13 mouse cellular contexts compared by ENCODE assay signal in genomic region chr1:193419168-193419567, GRCm38 (mm10). TPM values are rescaled to one million over a fixed set of nuclear protein-coding genes. Genes with fewer than 3 reads are reported as not detected.
DNase-seq lines count a peak whose midpoint lies in the region; ATAC-seq and TF ChIP-seq lines count a peak whose summit lies in the region.
"Had no signal": no experiment of that assay in that cellular context is flagged by ENCODE, and none has a peak within 500 bp of the region (broad histone marks: within the 10 kb centered on the region; RNA-seq: fewer than 3 reads in every experiment).

No protein-coding gene starts in this region.

- peak overlapping the region; percentile 35; the same call in 1 of the 2 replicates for H3K27ac ChIP-seq in kidney, embryonic 16.5 days (ENCODE audit: low read length)
- H3K27ac ChIP-seq in limb, embryonic 11.5 days (replicated peaks; ENCODE audit: low read depth, low read length): 0 out of 2 replicates have a peak overlapping the region, but pooled peaks have one; percentile 12
- H3K27ac ChIP-seq in liver, embryonic 11.5 days (ENCODE audit: low read depth, low read length): no peak overlapping the region
- H3K27ac ChIP-seq: neural tube, embryonic 13.5 days had no signal

- 0% methylated on average over 2 of the region's 2 CpGs for WGBS in kidney, embryonic 16.5 days
- WGBS in limb, embryonic 11.5 days: 2% methylated on average over 2 of the region's 2 CpGs
- 14% methylated on average over 2 of the region's 2 CpGs for WGBS in liver, embryonic 11.5 days

- DNase-seq in kidney, adult 9 months: no peak
- peak; percentile 46 for DNase-seq in brain, embryonic 14.5 days (ENCODE audit: low read depth)
- DNase-seq in embryo, embryonic 11 days: peak; percentile 65
- peak; percentile 37 for DNase-seq in limb, embryonic 11.5 days (ENCODE audit: low spot score)
- DNase-seq in liver, embryonic 11.5 days (ENCODE audit: low spot score): no peak
- no peak for DNase-seq in right cerebral cortex, postnatal 14 days
- DNase-seq: cerebellum, postnatal 14 days; gastrocnemius, postnatal 25 days; kidney, adult 18-20 months; lung, postnatal 4 days; thymus, adult 18-20 months had no signal

- peaks cover 26% of the 10 kb centered on the region for H3K4me1 ChIP-seq in kidney, embryonic 16.5 days (ENCODE audit: insufficient read depth, low read length)
- peaks cover 9% of the 10 kb centered on the region; the same call in 1 of the 2 replicates for H3K4me1 ChIP-seq in limb, embryonic 11.5 days (ENCODE audit: control insufficient read depth, insufficient read depth, low read length)
- H3K4me1 ChIP-seq in liver, embryonic 11.5 days (replicated peaks; ENCODE audit: control insufficient read depth, insufficient read depth, low read length): peaks cover 8% of the 10 kb centered on the region

- H3K9ac ChIP-seq in kidney, embryonic 16.5 days (replicated peaks; ENCODE audit: low read length): peak overlapping the region; percentile 39; the same call in 1 of the 2 replicates
- no peak overlapping the region for H3K9ac ChIP-seq in limb, embryonic 11.5 days (ENCODE audit: low read length)
- no peak overlapping the region for H3K9ac ChIP-seq in liver, embryonic 11.5 days (ENCODE audit: low read depth, low read length)
- H3K9ac ChIP-seq: neural tube, embryonic 13.5 days had no signal

- no peaks in the 10 kb centered on the region for H3K36me3 ChIP-seq in kidney, embryonic 16.5 days (ENCODE audit: insufficient read depth, low read length)
- no peaks in the 10 kb centered on the region for H3K36me3 ChIP-seq in limb, embryonic 11.5 days (ENCODE audit: control insufficient read depth, insufficient read depth, low read length)
- no peaks in the 10 kb centered on the region for H3K36me3 ChIP-seq in liver, embryonic 11.5 days (ENCODE audit: control insufficient read depth, insufficient read depth, low read length)
- H3K36me3 ChIP-seq: neural tube, embryonic 13.5 days had no signal

- no peaks in the 10 kb centered on the region for H3K27me3 ChIP-seq in kidney, embryonic 16.5 days (ENCODE audit: insufficient read depth, low read length)
- H3K27me3 ChIP-seq in limb, embryonic 11.5 days (ENCODE audit: control insufficient read depth, insufficient read depth, low read length): no peaks in the 10 kb centered on the region
- no peaks in the 10 kb centered on the region; the same call in 1 of the 2 replicates for H3K27me3 ChIP-seq in liver, embryonic 11.5 days (replicated peaks; ENCODE audit: control insufficient read depth, insufficient read depth, low read length)

- no peak for TF ChIP-seq POLR2A in brain, embryonic 14.5 days (IDR thresholded peaks at IDR 0.05; ENCODE audit: borderline replicate concordance, extremely low read depth, insufficient read depth, insufficient read length, poor library complexity, severe bottlenecking)

- TF ChIP-seq CTCF in brain, embryonic 14.5 days (IDR thresholded peaks at IDR 0.05; ENCODE audit: borderline replicate concordance, extremely low read depth, insufficient read depth, insufficient read length): no peak

- no peak overlapping the region for H3K4me3 ChIP-seq in kidney, embryonic 16.5 days (ENCODE audit: low read length)
- no peak overlapping the region for H3K4me3 ChIP-seq in limb, embryonic 11.5 days (ENCODE audit: low read depth, low read length)
- H3K4me3 ChIP-seq in liver, embryonic 11.5 days (ENCODE audit: low read depth, low read length): no peak overlapping the region
- H3K4me3 ChIP-seq: neural tube, embryonic 13.5 days had no signal

- no peak overlapping the region for H3K4me2 ChIP-seq in kidney, embryonic 16.5 days (replicated peaks; ENCODE audit: low read depth, low read length)
- no peak overlapping the region for H3K4me2 ChIP-seq in limb, embryonic 11.5 days (ENCODE audit: low read depth, severe bottlenecking)
- no peak overlapping the region for H3K4me2 ChIP-seq in liver, embryonic 11.5 days
- H3K4me2 ChIP-seq: neural tube, embryonic 13.5 days had no signal

- ATAC-seq in kidney, embryonic 16.5 days (ENCODE audit: low FRiP score, low TSS enrichment): peak; percentile 64; the same call in 1 of the 2 replicates
- no peak for ATAC-seq in limb, embryonic 11.5 days (ENCODE audit: insufficient number of reproducible peaks, low FRiP score, low TSS enrichment, low read depth)
- ATAC-seq in liver, embryonic 11.5 days (replicated peaks; ENCODE audit: low FRiP score): no peak

- no peaks in the 10 kb centered on the region for H3K9me3 ChIP-seq in kidney, embryonic 16.5 days (ENCODE audit: low read length)
- H3K9me3 ChIP-seq in limb, embryonic 11.5 days (ENCODE audit: control insufficient read depth, low read length): no peaks in the 10 kb centered on the region
- no peaks in the 10 kb centered on the region for H3K9me3 ChIP-seq in liver, embryonic 11.5 days (ENCODE audit: control insufficient read depth, low read length)
- H3K9me3 ChIP-seq: neural tube, embryonic 13.5 days had no signal

RNA-seq across cellular contexts. Expression of gene Camk1g, which starts 49.1 kb away (rescaled TPM):
- polyA plus RNA-seq in kidney, embryonic 16.5 days (2015; fragmentation: Nextera tagmentation; extraction: Ambion mirVana): 14.1 and 16.2 TPM in 2 replicates
- 40.8 and 47.3 TPM in 2 replicates for polyA plus RNA-seq in brain, embryonic 14.5 days (2012; rRNA removed)
- 12.2 and 17.1 TPM in 2 replicates for polyA plus RNA-seq in limb, embryonic 11.5 days (2014; fragmentation: Nextera tagmentation; extraction: Ambion mirVana)
- 3.3 TPM in 2 replicates for polyA plus RNA-seq in liver, embryonic 11.5 days (2014; fragmentation: Nextera tagmentation; extraction: Ambion mirVana)

Comparison
In these comparisons a context has a peak if more than half of its experiments do, and no peak if none do; other contexts are left out.
1. DNase-seq: peak in brain, embryonic 14.5 days (single experiment), embryo, embryonic 11 days (single experiment) and limb, embryonic 11.5 days (single experiment); none in kidney, adult 9 months (single experiment), liver, embryonic 11.5 days (single experiment) and right cerebral cortex, postnatal 14 days (single experiment).